Mouse (Mus musculus): ENCODE data around the gene Anapc11.

The Anapc11 gene

GRCm38 (mm10) chr11:120633520-120634343 lies 35.5 kb downstream of the Anapc11 start, which contains the start of gene Mafg:
Gene Mafg, minus strand, starts transcription at chr11:120633600.
- POLR2A ChIA-PET = interaction anchor here (0.5 to 28.4 kb wide), 87 partner anchors 3 to 512 kb away, joined by 3 to 947 read pairs (median 4); partner anchors contain the start of genes Myadml2 (in 4 of the 4), Pycr1 (in 4 of the 4), Sirt7 (in 4 of the 4) and Aspscr1 (in 3 of the 4)
- CTCF ChIA-PET = interaction anchor here (0.7 to 2.1 kb wide), 15 partner anchors 9 to 291 kb away, joined by 3 to 6 read pairs (median 4); partner anchors contain the start of genes Sirt7 (in 2 of the 4), Notum (in 1 of the 4) and Pycr1 (in 1 of the 4)

DNA sequence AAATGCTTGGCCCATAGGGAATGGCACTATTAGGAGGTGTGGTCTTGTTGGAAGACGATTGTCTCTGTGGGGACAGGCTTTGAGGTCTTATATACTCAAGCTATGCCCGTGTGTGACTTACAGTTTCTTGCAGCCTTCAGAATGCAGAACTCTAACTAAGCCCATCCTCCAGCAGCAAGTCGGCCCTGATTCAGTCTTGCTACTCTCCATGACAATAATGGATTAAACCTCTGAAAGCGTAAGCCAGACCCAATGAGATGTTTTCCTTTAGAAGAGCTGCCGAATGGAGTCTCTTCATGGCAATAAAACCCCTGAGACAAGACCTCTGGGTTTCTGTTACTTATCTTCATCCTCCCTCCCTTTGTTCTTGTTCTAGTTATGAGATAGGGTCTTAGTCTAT lies 36.6 kb downstream of the Anapc11 start:
- ChIA-PET CTCF (no interaction called here), POLR2A (interaction anchor here (0.6 to 28.4 kb wide), 28 partner anchors 2 to 1429 kb away, joined by 3 to 947 read pairs (median 4); partner anchors contain the start of genes Pycr1 (in 4 of the 4), P4hb (in 3 of the 4), Myadml2 (in 2 of the 4) and Notum (in 2 of the 4))

DNA sequence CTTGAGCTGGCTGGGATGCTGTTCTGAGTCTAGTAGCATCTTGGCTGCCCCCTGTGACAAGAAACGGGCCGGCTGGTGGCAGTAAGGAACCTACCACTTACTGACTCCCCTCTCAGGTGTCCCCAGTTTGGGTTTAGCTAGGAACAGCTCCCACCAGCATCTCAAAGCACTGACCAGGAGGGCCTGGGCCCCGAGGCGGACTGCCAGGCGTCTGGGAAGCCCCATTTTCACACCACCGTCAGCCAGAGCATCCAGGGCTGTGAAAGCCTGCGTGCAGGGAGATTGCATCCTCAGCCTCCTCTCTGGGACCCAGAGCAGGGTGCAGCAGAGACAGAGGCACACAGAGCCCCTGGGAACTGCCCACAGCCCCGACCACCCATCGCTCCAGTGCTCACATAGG lies 43.0 kb downstream of the Anapc11 start:
- POLR2A ChIA-PET = interaction anchor here in 3 of 4 experiments (0.8 to 27.6 kb wide), 12 partner anchors 8 to 159 kb away, joined by 3 to 947 read pairs (median 5); partner anchors contain the start of genes Mafg (in 3 of the 3), Cenpx (in 1 of the 3), Lrrc45 (in 1 of the 3) and Notum (in 1 of the 3)
- CTCF ChIA-PET = no interaction called here

GRCm38 (mm10) chr11:120641869-120642268 lies 43.6 kb downstream of the Anapc11 start:
- ChIA-PET POLR2A (interaction anchor here (0.5 to 27.6 kb wide), 22 partner anchors 8 to 260 kb away, joined by 3 to 947 read pairs (median 14); partner anchors contain the start of genes Mafg (in 3 of the 4), Sirt7 (in 2 of the 4), Cenpx (in 1 of the 4) and Lrrc45 (in 1 of the 4)), CTCF (interaction anchor here in 2 of 4 experiments (1.4 to 2.4 kb wide), 4 partner anchors 9 to 135 kb away, joined by 3 to 24 read pairs (median 6); partner anchors contain the start of genes Mafg (in 1 of the 2) and Notum (in 1 of the 2))

GRCm38 (mm10) chr11:120642939-120643600 lies 44.8 kb downstream of the Anapc11 start:
- CTCF ChIA-PET = interaction anchor here (0.5 to 2.4 kb wide), 29 partner anchors 8 to 153 kb away, joined by 3 to 24 read pairs (median 4); partner anchors contain the start of genes Mafg (in 2 of the 4), Notum (in 2 of the 4), Cenpx (in 1 of the 4) and Lrrc45 (in 1 of the 4)

GRCm38 (mm10) chr11:120643601-120643987 lies 45.4 kb downstream of the Anapc11 start, which contains the start of gene Pycr1:
Gene Pycr1, minus strand, starts transcription at chr11:120643769.
- CTCF ChIA-PET = interaction anchor here (0.6 to 2.4 kb wide), 28 partner anchors 9 to 339 kb away, joined by 3 to 24 read pairs (median 4); partner anchors contain the start of genes Mafg (in 2 of the 4), Notum (in 2 of the 4) and Sirt7 (in 1 of the 4)
- POLR2A ChIA-PET = interaction anchor here (0.5 to 27.6 kb wide), 143 partner anchors 9 to 593 kb away, joined by 3 to 947 read pairs (median 4); partner anchors contain the start of genes Cenpx (in 4 of the 4), Lrrc45 (in 4 of the 4), Mafg (in 4 of the 4) and Notum (in 4 of the 4)

More at GRCm38 (mm10) chr11:120642939-120643600, 44.8 kb downstream of the Anapc11 start:
- POLR2A ChIA-PET = interaction anchor here (0.5 to 27.6 kb wide), 125 partner anchors 8 to 594 kb away, joined by 3 to 947 read pairs (median 5); partner anchors contain the start of genes Cenpx (in 4 of the 4), Lrrc45 (in 4 of the 4), Mafg (in 4 of the 4) and Notum (in 4 of the 4)

DNA sequence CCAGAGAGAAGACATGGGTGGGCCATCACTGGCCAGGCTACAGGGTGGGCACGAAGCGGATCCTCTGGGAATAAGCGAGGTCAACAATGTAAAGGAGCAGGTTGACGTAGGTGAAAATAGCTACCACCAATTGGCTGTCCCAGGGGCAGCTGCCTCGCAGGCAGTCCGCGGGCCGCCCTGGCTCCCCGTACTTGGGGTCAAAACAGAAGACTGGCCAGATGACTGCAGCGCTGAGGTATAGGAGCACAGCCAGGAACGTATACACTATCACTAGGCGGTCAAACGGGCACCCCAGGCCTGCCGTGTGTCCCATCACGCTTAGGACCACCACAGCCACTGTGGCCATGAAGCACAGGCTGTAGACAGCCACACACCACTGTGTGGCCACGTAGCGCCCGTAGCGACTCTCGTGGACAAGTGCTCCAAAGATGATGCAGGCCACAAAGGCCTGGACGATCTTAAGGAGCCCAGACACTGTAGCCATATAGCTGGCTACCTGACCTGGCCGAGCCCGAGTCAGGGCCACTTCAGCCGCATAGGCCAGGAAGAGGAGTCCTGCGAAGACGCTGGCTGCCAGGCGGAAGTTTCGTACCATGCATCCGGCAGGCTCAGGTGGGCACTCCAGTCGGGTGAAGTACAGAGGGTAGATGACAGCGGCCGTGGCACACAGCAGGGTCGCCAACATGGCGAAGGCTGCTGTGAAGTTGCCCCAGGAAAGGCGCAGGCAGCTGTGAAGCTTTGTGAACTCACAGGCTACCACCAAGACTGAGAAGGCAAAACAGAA lies 49.0 kb downstream of the Anapc11 start:
- ChIA-PET CTCF (interaction anchor here in 2 of 4 experiments (1.1 to 1.9 kb wide), 5 partner anchors 9 to 129 kb away, joined by 3 to 5 read pairs (median 4); no protein-coding TSS in a partner anchor), POLR2A (interaction anchor here in 3 of 4 experiments (0.5 to 27.6 kb wide), 33 partner anchors 9 to 333 kb away, joined by 3 to 947 read pairs (median 6); partner anchors contain the start of genes Mafg (in 3 of the 3), Arl16 (in 1 of the 3), Ccdc137 (in 1 of the 3) and Notum (in 1 of the 3))

GRCm38 (mm10) chr11:120648001-120648476 lies 49.8 kb downstream of the Anapc11 start, which contains the start of gene Myadml2:
Gene Myadml2, minus strand, starts transcription at chr11:120648158.
- ChIA-PET CTCF (interaction anchor here in 1 of 4 experiments (1.1 to 1.9 kb wide), 3 partner anchors 8 to 128 kb away, joined by 3 to 5 read pairs (median 3); no protein-coding TSS in a partner anchor), POLR2A (interaction anchor here (0.6 to 27.6 kb wide), 26 partner anchors 8 to 202 kb away, joined by 3 to 947 read pairs (median 4); partner anchors contain the start of genes Mafg (in 4 of the 4), Arl16 (in 1 of the 4), Ccdc137 (in 1 of the 4) and Notum (in 1 of the 4))

- ChIA-PET CTCF (interaction anchor here in 2 of 4 experiments (0.7 to 0.9 kb wide), 4 partner anchors 8 to 392 kb away, joined by 3 to 5 read pairs (median 4); partner anchors contain the start of gene Pycr1 (in 1 of the 2)), POLR2A (interaction anchor here in 2 of 4 experiments (0.7 to 20.9 kb wide), 9 partner anchors 9 to 32 kb away, joined by 3 to 227 read pairs (median 3); partner anchors contain the start of genes Mafg (in 1 of the 2), Notum (in 1 of the 2) and Sirt7 (in 1 of the 2))
Measured at GRCm38 (mm10) chr11:120651872-120652271, 53.7 kb downstream of the Anapc11 start.

DNA sequence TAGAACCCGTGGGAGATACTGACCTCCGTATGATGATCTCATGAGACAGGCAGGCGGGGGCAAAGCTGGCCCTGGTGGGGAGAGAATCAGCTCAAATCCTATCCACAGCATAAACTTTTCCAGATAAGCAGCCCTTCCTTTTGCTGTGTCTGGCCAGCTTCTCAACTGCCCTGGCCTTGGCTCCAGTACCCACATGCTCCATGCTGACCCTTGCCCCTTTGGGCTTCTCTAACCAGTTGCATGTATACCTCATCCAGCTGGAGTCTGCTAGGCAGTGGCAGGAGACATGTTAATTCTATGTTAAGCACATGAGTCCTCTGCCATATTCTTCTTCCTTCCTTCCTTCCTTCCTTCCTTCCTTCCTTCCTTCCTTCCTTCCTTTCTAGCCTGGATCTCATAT lies 56.5 kb downstream of the Anapc11 start:
- ChIA-PET CTCF (interaction anchor here in 2 of 4 experiments (0.6 to 1.1 kb wide), 5 partner anchors 11 to 188 kb away, joined by 3 read pairs; partner anchors contain the start of gene Pycr1 (in 1 of the 2)), POLR2A (interaction anchor here in 3 of 4 experiments (0.6 to 20.9 kb wide), 16 partner anchors 9 to 65 kb away, joined by 3 to 227 read pairs (median 4); partner anchors contain the start of genes Pycr1 (in 3 of the 3), Aspscr1 (in 1 of the 3), Cenpx (in 1 of the 3) and Lrrc45 (in 1 of the 3))

GRCm38 (mm10) chr11:120657301-120657700 lies 59.1 kb downstream of the Anapc11 start:
- POLR2A ChIA-PET = interaction anchor here in 3 of 4 experiments (0.9 to 20.9 kb wide), 17 partner anchors 9 to 84 kb away, joined by 3 to 227 read pairs (median 7); partner anchors contain the start of genes Mafg (in 2 of the 3), Pycr1 (in 2 of the 3), Aspscr1 (in 1 of the 3) and Myadml2 (in 1 of the 3)
- CTCF ChIA-PET = interaction anchor here in 1 of 4 experiments (1.1 kb wide), 1 partner anchor 150 kb away, joined by 3 read pairs; no protein-coding TSS in a partner anchor

Measured in embryonic stem cell, embryonic (primary cell).